Mouse (Mus musculus) myocyte (in vitro differentiated cells): ENCODE results near the gene Inca1. TPM values are rescaled to one million over a fixed set of nuclear protein-coding genes. Genes with fewer than 3 reads are reported as not detected.
A peak's percentile ranks its signal among the peaks of the same experiment; 100 is the strongest.

Source experiments
- H3K27me3 ChIP-seq: one replicate; pipeline ENCODE4 v1.6.1; 2011; ENCODE audit not compliant: control insufficient read depth, insufficient read depth, insufficient read length
- H3K36me3 ChIP-seq: one replicate; pipeline ENCODE4 v1.6.1; 2011; ENCODE audit not compliant: control insufficient read depth, insufficient read depth
- H3K4me2 ChIP-seq: one replicate; pipeline ENCODE4 v1.6.1; 2011; ENCODE audit warnings: low read depth, control low read depth
- H3K4me3 ChIP-seq: one replicate; pipeline ENCODE4 v1.5.1; 2011; ENCODE audit warnings: mild to moderate bottlenecking, control low read depth, moderate library complexity
- H3K79me2 ChIP-seq: one replicate; pipeline ENCODE4 v1.6.1; 2011; ENCODE audit not compliant: control insufficient read depth, insufficient read depth
- H3ac ChIP-seq: one replicate; pipeline ENCODE4 v1.6.1; 2011; ENCODE audit not compliant: control insufficient read depth, insufficient read length
- CEBPB ChIP-seq: IDR thresholded peaks from 2 replicates; pipeline ENCODE4 v1.6.1; 2011; ENCODE audit warnings: mild to moderate bottlenecking, moderate library complexity; ENCODE audit not compliant: poor library complexity, insufficient read depth, severe bottlenecking
- E2F4 ChIP-seq: IDR thresholded peaks from one replicate; pipeline ENCODE4 v1.6.1; 2011; ENCODE audit warnings: mild to moderate bottlenecking, control low read depth, moderate library complexity; ENCODE audit not compliant: insufficient read depth
- MAX ChIP-seq: IDR thresholded peaks from one replicate; pipeline ENCODE4 v1.6.1; 2011; ENCODE audit warnings: low read depth, mild to moderate bottlenecking, control low read depth
- MYOD1 ChIP-seq, 3 experiments: IDR thresholded peaks; one replicate each; pipeline ENCODE4 v1.6.1; 2011; ENCODE audit warnings: control low read depth in 2 of 3, low read depth in 2 of 3, mild to moderate bottlenecking in 2 of 3, moderate library complexity in 1 of 3; ENCODE audit not compliant: insufficient read length in 2 of 3, control insufficient read depth in 1 of 3
- MYOG ChIP-seq, 3 experiments: IDR thresholded peaks; one replicate each; pipeline ENCODE4 v1.6.1; 2011; ENCODE audit warnings: control low read depth in 2 of 3, low read depth in 2 of 3, mild to moderate bottlenecking in 2 of 3; ENCODE audit not compliant: insufficient read length in 2 of 3, control insufficient read depth in 1 of 3, insufficient read depth in 1 of 3
- POLR2A ChIP-seq: IDR thresholded peaks from one replicate; pipeline ENCODE4 v1.6.1; 2011; ENCODE audit warnings: low read depth, mild to moderate bottlenecking, control low read depth, moderate library complexity; ENCODE audit not compliant: insufficient read length
- POLR2AphosphoS2 ChIP-seq: IDR thresholded peaks from one replicate; pipeline ENCODE4 v1.6.1; 2011; ENCODE audit warnings: low read depth, control low read depth; ENCODE audit not compliant: insufficient read length
- REST ChIP-seq: IDR thresholded peaks from one replicate; pipeline ENCODE4 v1.6.1; 2011; ENCODE audit warnings: mild to moderate bottlenecking, control low read depth, moderate library complexity; ENCODE audit not compliant: insufficient read depth, insufficient read length
- SRF ChIP-seq: IDR thresholded peaks from one replicate; pipeline ENCODE4 v1.6.1; 2011; ENCODE audit warnings: low read depth; ENCODE audit not compliant: control insufficient read depth, insufficient read length
- TCF12 ChIP-seq: IDR thresholded peaks from one replicate; pipeline ENCODE4 v1.6.1; 2011; ENCODE audit warnings: mild to moderate bottlenecking, control low read depth; ENCODE audit not compliant: poor library complexity, insufficient read depth, severe bottlenecking
- TCF3 ChIP-seq: IDR thresholded peaks from one replicate; pipeline ENCODE4 v1.6.1; 2011; ENCODE audit warnings: low read depth, control low read depth; ENCODE audit not compliant: insufficient read length
- USF1 ChIP-seq: IDR thresholded peaks from one replicate; pipeline ENCODE4 v1.6.1; 2011; ENCODE audit warnings: low read depth, mild to moderate bottlenecking, control low read depth, moderate library complexity
- polyA plus RNA-seq: library from polyadenylated mRNA; unstranded; fragments of >200 nt; fragmentation: generic; extraction: Trizol; gene quantifications from one replicate; pipeline ENCODE4 v1.2.1, GENCODE M21; 2012; ENCODE audit warnings: missing spikeins

The Inca1 gene
- polyA plus RNA-seq, 1 experiment = 1.1 TPM

DNA sequence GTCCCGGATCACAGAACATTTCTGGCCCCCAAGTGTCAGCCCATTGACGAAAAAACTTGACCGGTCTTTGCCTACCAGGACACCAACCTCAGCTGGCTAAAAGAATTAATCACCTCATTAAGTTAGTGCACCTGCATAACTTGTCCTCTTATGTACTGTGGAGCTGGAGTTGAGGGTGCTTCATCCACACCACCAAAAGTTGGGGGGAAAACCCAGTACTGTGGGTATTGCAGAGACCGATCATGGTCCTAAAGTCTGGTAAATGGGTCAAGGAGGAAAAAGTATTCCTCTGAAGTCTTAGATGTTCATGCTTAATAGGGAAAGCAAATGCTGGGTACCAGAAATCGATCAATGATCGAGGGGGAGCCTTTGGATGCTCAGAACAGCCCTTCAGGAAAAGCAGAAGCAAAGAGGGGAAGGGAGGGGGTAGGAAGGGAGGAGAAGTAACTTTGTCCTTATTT, 47.0 kb downstream of the Inca1 start:
- Histone ChIP-seq H3K4me3 (peak overlapping the region; percentile 94), H3K27me3 (no peaks in the 10 kb centered on the region), H3ac (peak overlapping the region; percentile 88), H3K4me2 (peak overlapping the region; percentile 99), H3K79me2 (peaks cover 58% of the 10 kb centered on the region), H3K36me3 (peaks cover 36% of the 10 kb centered on the region)
- no peak for TF ChIP-seq MYOD1 (IDR thresholded peaks at IDR 0.05; ENCODE audit: control insufficient read depth in 1 of 3, insufficient read length in 2 of 3, low read depth in 2 of 3)
- peak; percentile 6 for TF ChIP-seq POLR2AphosphoS2
- no peak for TF ChIP-seq USF1

DNA sequence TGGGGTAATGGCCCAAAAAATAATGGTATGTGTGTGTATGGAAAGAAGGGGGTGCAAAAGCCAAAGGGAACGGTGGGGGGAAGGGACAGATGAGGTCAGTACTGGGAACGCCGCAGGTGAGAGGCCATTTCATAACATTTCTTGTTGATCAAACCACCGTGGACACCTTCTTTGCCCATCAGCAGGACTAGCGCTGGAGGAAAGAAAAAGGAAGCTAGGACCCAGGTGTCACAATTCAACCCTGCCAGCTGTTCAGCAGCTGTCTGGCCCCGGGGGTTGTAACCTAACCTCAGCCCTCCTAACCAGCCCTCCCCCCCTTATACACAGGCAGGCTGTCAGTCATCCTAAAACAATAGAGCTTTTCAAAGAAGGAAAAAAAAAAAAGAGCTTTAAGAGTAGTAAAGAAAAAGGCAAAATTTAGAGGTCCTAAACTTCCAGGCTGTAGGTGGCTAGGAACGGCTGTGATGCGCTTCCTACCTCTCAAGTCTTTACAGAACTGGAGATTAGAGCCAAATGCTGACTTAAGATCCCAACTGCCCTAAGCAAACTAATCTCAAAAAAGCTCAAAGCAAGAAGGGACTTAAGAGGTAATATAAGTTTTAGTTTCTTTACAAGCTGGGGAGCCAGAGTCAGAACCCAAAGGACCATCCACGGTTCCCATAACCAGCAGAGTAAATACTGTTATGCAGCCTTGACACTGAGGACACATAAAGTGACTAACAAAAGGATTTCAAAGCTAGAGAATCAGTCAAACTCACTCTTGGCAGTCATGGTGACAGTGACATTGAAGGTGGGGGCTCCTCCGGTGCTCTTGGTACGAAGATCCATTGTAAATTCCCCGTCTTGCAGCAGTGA, 47.7 kb downstream of the Inca1 start:
- H3K36me3 ChIP-seq = peaks cover 36% of the 10 kb centered on the region
- H3K4me2 ChIP-seq = peak overlapping the region; percentile 99

GRCm38 (mm10) chr11:70651391-70651790, 48.6 kb downstream of the Inca1 start:
- peak overlapping the region; percentile 94 for H3K4me3 ChIP-seq

More for the DNA sequence above, 47.7 kb downstream of the Inca1 start:
- no peak overlapping the region for H3ac ChIP-seq
- H3K4me3 ChIP-seq = peak overlapping the region; percentile 94
- H3K79me2 ChIP-seq = peaks cover 51% of the 10 kb centered on the region
- TF ChIP-seq MYOG (IDR thresholded peaks at IDR 0.05; ENCODE audit: control insufficient read depth in 1 of 3, insufficient read depth in 1 of 3, insufficient read length in 2 of 3, low read depth in 2 of 3) (peak; percentile 52 to 90 (median 68)), E2F4 (no peak), TCF3 (peak; percentile 80), USF1 (no peak), POLR2AphosphoS2 (peak; percentile 81), TCF12 (peak; percentile 88), CEBPB (no peak), POLR2A (peak; percentile 14), MYOD1 (IDR thresholded peaks at IDR 0.05; ENCODE audit: control insufficient read depth in 1 of 3, insufficient read length in 2 of 3, low read depth in 2 of 3) (peak; percentile 85 to 95 (median 93)), SRF (no peak), REST (no peak), MAX (no peak)
- no peaks in the 10 kb centered on the region for H3K27me3 ChIP-seq

DNA sequence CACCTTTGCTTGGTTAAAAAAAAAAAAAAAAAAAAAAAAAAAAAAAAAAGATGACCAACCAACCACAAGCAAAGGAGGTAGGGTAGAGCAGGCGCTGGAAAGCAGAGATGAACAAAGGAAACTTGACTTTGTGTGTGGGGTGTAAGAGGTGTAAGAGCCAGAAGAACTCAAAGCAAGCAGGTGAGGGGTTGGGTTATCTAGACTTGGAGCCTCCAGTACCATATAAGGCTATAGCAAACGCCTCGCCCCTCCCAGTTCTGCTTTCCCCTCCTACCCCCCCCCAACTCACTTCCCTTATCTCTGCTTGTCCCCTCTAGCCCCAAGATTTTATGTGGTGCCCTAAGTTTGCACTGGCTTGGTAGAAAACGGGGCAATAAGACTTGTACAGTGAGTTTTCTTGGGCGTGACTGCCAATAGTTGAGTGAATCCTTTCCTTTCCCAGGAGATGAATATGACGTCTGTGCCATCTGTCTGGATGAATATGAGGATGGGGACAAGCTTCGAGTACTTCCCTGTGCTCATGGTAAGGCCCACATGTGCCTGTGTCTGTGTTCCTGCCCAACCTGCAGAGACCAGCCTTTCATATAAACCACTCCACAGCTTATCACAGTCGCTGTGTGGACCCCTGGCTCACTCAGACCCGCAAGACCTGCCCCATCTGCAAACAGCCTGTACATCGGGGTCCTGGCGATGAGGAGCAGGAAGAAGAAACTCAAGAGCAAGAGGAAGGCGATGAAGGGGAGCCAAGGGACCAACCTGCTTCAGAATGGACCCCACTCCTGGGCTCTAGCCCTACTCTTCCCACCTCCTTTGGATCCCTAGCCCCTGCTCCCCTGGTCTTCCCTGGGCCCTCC, 49.4 kb downstream of the Inca1 start:
- H3K36me3 ChIP-seq = peaks cover 36% of the 10 kb centered on the region
- H3K27me3 ChIP-seq = no peaks in the 10 kb centered on the region

More at GRCm38 (mm10) chr11:70651391-70651790, 48.6 kb downstream of the Inca1 start:
- Histone ChIP-seq H3K4me2 (peak overlapping the region; percentile 99), H3K79me2 (peaks cover 51% of the 10 kb centered on the region), H3K27me3 (no peaks in the 10 kb centered on the region), H3K36me3 (peaks cover 36% of the 10 kb centered on the region), H3ac (no peak overlapping the region)
- TF ChIP-seq POLR2AphosphoS2 (peak; percentile 73), MYOD1 (IDR thresholded peaks at IDR 0.05; ENCODE audit: control insufficient read depth in 1 of 3, insufficient read length in 2 of 3, low read depth in 2 of 3) (peak in 1 of 3 experiments; percentile 19), MYOG (IDR thresholded peaks at IDR 0.05; ENCODE audit: control insufficient read depth in 1 of 3, insufficient read depth in 1 of 3, insufficient read length in 2 of 3, low read depth in 2 of 3) (no peak), USF1 (peak; percentile 85)

More for the DNA sequence above, 49.4 kb downstream of the Inca1 start:
- TF ChIP-seq SRF = peak; percentile 70
- no peak for TF ChIP-seq USF1
- TF ChIP-seq POLR2AphosphoS2 = peak; percentile 70
- TF ChIP-seq POLR2A = peak; percentile 28
- TF ChIP-seq TCF3 = no peak
- Histone ChIP-seq H3K79me2 (peaks cover 59% of the 10 kb centered on the region), H3K4me2 (peak overlapping the region; percentile 99), H3ac (no peak overlapping the region), H3K4me3 (peak overlapping the region; percentile 94)
